Mouse (Mus musculus) T-helper 17 cell (primary cell): ENCODE data around the gene Il18rap.
"Not testable (repeated sequence)": the region's sequence is repeated elsewhere in the genome, so short reads cannot be mapped to it uniquely, and the experiment has no call there.

Source experiments
- in situ Hi-C, 2 experiments: fragments of 300-600 bp; cut with MboI, MseI; formaldehyde crosslinking; loops; 1 replicate in 1 of 2; 2 replicates in 1 of 2; pipeline ENCODE4 v1.15.1; 2025; ENCODE audit warnings: high pct_unique_total_duplicates in 2 of 2

Gene Il18rap

DNA sequence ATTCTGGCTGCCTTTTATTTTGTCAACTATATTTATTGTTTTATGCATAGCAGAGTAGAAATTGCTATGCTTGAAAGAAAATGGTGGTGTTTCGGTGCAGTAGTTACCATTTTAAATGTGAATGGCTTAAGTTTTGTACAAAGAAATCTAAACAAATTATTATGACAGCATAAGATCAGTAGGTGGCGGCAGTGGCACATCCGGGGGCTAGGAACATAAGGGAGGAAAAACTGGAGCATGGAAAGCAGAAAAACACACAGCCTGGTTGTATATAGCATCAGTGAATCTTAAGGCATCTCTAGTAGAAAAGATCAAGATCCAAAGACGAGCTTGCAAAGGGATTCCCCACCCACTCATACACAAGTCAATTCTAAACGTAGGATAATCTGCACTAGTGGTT lies 22.4 kb downstream of the Il18rap start:
- in situ Hi-C loops, result loop anchor here (10.0 to 25.0 kb wide), 2 partner anchors 425 to 523 kb away; no protein-coding TSS in a partner anchor

DNA sequence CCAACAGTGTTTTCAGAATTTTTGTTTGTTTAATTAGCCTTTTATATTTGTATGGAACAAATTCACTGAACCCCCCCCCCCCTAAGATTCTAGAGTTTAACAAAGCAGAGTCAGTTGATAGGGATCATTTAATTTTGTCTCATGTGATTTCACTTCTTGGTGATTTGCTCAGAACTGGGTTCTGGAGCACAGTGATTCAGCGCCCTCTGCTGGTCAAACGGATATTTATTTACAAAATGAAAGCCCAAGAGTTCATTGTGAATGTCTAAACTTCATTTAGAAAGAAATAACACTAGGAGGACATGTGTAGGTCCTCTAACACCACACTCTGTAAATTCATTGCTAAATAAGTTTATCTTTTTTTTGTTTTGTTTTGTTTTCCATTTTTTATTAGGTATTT lies 29.5 kb downstream of the Il18rap start:
- in situ Hi-C loops, result loop anchor here (5.0 to 25.0 kb wide), 5 partner anchors 72 to 432 kb away; partner anchors contain the start of gene Il18r1 (in 1 of the 2)

DNA sequence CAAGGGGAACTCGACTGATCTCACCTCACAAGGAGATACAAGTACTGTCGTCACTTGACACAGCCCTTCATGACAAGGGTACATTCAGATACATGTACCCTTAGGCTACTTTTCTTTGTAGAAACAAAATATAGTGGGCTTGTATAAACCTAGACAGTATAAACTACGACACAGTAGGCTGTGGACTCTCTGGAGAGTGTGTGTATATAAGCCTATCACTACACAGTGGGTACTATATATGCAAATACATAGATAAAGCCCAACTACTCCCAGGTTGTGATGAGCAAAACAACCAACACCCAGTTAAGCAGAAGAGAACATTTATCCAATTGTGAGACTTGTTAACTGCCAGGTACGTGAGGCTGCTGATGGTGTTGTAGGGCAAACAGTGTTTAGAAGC lies 31.5 kb downstream of the Il18rap start:
- in situ Hi-C loops, result loop anchor here (5.0 to 25.0 kb wide), 2 partner anchors 409 to 434 kb away; no protein-coding TSS in a partner anchor

DNA sequence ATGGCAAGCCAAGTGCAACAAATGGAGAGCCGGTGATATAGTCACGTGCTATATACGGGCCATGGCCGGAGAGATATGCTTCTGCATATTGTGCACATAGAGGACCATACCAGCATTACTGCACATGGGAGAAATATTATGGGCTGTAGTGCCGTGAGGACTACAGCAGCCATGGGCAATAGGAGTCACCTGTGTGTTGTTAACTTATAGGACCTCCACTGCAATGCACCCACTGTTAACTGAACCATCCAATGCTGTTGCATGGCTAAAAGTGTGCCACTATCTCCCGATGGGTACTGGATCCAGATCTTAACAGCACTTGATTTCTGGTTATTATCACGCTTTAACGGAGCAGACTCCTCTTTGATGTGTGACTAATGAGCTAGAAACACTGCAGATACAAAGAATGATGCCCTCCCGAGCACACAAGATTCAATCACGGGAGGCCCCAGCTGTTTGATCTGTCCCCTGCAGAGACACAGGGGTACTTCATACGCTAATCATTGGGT lies 32.0 kb downstream of the Il18rap start:
- in situ Hi-C loops, result loop anchor here (5.0 to 25.0 kb wide), 2 partner anchors 410 to 435 kb away; no protein-coding TSS in a partner anchor

DNA sequence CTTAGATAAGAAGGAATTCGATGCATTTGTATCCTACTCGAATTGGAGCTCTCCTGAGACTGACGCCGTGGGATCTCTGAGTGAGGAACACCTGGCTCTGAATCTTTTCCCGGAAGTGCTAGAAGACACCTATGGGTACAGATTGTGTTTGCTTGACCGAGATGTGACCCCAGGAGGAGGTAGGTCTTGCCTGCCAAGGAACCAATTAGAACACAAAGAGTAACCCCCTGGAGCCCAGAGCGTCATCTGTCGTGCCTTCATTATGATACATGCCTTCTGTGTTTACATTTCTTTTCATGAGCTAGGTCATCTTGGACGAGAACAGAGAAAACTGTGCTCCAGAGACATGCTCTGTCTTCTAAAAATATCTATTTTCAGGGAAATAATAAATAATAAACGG lies 32.6 kb downstream of the Il18rap start:
- in situ Hi-C loops, result loop anchor here (5.0 to 25.0 kb wide), 2 partner anchors 410 to 435 kb away; no protein-coding TSS in a partner anchor

DNA sequence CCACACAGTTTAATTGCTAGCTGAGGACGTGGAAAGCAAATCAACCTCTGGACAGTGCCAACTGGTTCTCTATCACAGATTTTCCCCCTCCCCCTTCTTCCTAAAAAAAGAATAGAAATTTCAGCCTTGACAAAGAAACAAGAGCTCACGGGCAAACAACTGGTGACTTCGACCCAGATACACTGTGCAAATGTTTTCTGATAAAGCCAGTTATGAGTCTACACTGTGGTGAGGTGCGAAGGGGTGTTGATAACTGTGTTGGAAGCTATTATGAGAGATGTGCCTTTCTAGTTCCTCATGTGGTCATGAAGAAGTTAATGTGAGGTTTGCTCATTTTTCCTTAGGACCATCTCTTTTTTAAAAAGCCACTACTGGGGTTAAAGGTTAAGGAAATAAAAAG lies 54.2 kb downstream of the Il18rap start:
- in situ Hi-C loops, result no loop called here

DNA sequence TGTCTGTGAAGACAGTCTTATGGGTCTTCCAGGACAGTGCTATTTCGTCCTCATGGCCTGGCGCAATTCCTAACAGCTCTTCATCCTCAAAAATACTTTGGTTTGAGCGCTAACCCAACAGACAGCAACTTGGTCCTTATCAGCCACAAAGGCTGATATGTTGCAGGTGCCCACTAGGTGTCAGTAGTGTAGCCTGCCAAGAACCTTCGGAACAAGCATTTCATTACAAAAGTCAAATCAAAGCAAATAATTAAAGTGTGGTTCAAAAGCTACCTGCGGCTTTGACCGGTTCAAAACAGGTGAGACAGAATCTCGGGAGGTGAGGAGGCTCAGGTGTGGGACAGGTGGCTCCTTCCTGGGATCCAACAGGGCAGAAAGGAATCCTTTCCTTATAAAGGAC lies 64.6 kb downstream of the Il18rap start, which contains the start of gene Slc9a4:
TSS of gene Slc9a4 (plus strand) at position 298 of the 400 bp plus-strand sequence.
- in situ Hi-C loops, result loop anchor here (5.0 to 10.0 kb wide), 3 partner anchors 75 to 183 kb away; no protein-coding TSS in a partner anchor

DNA sequence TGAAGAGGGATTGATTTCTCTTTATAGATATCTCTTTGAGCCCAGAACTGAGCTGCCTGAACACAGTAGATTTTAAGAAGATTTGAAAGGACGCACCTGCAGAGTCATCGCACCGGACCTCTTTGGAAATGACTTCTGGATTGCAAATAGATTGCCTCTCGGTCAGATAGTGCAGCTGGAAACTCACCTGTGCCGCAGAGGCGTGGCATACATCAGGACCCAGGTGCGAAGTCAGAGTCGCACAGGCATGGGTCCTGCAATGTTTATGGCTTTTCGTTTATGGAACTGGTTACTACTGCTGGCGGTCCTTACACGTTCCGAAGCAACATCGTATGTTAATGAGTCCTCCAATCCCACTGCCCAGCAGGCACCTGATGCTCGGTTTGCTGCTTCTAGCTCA lies 65.1 kb downstream of the Il18rap start:
- in situ Hi-C loops, result loop anchor here (5.0 to 10.0 kb wide), 2 partner anchors 75 to 77 kb away; no protein-coding TSS in a partner anchor

DNA sequence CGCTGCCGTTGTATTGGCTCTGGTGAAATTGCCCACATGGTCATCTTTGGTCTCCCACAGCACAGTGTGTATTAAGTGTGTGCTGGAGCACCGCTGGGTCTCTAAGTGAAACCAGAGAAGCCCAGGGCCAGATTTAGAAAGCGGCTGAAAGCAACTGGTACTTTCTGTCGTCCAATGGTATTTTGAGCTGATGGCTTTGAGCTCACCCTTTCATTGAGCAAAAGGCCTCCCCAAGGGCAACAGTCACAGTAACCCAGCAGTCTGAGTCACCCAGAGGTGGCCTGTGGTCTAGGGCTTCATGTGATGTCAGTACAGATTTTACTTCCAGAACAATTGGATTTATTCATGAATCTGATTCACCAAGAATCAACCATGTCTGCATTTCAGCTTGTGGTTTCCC lies 71.6 kb downstream of the Il18rap start:
- in situ Hi-C loops, result loop anchor here in 1 of 2 experiments (10.0 kb wide), 1 partner anchor 68 kb away; no protein-coding TSS in a partner anchor

DNA sequence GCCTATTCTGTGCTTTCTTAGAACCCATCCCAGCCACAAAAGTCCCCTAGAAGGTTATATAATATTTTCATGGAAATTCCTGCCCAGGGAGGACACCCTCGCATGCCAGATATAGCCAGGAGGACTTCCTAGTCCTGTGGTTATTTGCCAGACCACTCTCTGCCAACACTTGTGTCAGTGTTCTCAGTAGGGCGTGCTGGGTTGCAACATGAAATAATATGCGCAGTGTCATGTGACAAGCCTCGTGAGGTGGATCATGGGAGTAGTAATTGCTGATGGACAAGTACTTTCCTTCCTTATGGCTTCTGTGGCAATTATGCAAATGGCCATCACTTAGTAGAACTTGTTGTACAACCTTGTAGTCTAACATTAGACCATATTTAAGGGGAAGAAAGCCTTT lies 75.8 kb downstream of the Il18rap start:
- in situ Hi-C loops, result loop anchor here in 1 of 2 experiments (5.0 kb wide), 1 partner anchor 156 kb away; no protein-coding TSS in a partner anchor

DNA sequence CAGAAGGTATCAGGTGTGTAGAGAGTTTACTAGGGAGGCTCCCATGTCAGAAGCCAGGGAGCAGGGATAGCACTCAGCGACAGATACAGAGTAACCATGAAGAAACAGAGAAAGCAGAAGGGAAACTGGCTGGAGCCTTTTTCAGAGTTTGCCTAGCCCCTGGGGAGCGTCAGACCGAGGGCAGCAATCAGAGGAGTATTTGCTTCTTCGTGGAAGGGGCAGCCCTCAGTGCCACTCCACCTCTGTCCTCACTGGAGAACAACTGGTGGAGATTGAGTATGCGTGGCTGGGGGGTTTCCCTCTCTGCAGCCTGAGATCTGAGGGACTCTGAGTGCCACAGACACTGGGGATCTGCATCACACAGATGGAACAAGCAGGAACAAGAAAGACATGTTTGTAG lies 82.7 kb downstream of the Il18rap start:
- in situ Hi-C loops, result no loop called here

DNA sequence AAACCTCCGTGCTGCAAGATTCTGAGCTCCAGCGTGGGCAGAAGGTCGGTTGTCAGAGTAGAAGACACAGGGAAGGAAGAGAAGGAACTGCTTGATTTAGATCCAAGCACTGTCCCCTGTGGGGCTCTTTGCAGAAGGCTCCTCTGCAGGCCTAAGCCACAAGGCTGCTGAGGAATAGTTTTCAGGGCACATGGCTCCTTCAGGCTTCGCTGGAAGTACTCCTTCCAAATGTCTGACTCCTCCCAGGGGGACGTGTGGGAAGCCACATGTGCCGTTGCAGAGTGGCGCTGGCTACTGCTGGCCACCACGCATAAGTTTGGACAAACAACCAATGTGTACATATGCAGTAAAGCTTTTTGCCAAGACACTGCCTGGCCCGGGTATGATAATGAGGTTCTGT lies 84.5 kb downstream of the Il18rap start:
- in situ Hi-C loops, result not testable (repeated sequence)

DNA sequence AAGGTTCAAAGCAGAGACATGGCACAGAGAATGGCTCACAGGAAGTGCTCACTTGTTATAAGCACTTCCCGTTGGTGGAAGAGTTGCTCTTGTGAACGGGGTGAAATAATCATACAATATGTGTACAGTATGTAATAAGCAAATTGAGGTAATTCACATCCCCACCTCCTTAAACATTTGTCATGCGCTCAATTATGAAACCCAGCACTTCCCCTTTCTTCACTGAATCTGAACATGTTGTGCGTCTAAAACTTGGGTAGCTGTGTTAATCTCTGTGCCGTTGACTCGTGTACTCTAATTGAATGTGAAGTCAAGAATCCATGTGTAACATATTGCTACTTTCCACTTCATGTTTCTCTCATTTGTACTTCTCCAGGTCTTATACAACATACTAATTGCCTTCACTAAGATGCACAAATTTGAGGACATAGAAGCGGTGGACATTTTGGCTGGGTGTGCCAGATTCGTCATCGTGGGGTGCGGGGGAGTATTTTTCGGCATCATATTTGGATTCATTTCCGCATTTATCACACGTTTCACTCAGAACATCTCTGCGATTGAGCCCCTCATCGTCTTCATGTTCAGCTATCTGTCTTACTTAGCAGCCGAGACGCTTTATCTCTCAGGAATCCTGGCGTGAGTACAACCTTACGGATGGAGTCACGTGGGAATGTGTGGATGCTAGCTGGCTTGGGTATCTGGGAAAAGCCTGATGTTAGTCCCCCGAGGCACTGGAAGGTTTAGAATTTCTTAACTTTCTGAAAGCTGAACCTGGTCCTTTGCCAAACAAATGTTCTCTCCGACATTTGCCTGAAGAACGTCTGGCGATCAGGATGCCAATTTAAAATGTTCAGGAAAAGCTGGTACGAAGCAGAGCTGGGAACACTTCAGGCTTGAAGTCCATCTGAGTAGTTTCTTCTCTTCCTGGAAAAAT lies 85.5 kb downstream of the Il18rap start:
- in situ Hi-C loops, result no loop called here
